Mouse (Mus musculus): ENCODE data around the gene Shroom1. TPM values are rescaled to one million over a fixed set of nuclear protein-coding genes. Genes with fewer than 3 reads are reported as not detected.

Gene Shroom1
- total RNA-seq, 2 experiments from 2014 or later: 3.1 to 3.2 TPM

DNA sequence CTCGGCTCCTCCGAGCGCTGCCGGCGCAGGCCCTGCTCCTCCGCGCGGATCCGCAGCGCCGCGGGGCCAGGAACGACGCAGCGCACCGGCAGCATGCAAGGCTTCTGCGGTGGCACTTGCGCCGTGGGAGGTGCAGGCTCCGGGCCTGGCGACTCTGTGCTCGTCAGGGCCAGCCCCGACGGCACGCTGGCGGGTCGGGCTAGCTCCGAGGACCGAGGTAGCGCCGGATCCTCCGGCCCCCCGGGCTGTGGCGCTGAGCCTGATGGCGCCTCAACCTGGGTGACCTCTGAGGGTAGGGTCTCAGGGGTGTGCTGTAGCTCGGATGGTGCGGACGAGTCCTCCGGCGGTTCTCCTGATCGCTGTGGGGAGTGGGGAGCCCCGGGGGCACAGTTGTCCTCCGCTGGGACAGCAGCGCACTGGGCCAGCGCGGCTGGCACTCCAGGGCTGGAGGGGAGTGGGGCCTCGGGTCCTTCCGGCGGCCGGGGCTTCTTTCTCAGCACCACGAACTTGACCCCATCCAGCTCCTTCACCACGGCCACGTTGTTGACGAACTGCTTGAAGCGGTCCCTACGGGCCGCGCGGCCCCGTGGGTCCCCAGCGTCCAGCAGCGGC lies 22.3 kb downstream of the Shroom1 start:
- peak in 1 of 2 experiments; percentile 42 for DNase-seq (ENCODE audit: low spot score in 2 of 2)

DNA sequence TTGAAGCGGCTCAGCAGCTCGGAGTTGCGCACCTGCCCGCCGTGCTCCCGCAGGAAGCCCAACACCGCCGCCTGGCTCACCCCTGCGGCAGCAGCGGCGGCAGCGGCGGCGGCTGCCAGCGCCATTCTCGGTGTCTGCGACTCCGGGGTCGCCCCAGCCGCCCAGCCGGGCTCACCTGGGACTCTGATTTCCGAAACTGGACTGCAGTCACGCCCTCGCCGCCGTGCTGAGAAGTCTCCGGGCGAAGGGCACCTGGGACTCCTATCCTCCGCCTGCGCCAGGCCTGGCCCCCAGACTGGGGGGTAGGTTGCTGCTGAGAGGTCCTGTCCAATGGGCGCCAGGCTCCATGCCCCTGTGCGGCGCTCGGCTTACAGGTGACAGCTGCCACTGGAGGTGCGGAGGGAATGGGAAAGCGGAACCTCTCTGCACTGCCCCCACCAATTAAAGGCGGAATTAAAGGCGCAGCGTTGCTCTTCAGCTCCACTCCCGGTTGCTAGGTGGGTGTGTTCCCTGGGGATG lies 22.8 kb downstream of the Shroom1 start, which contains the start of the genes Gm9945 and Sowaha:
Gene Gm9945, plus strand, starts transcription at position 384 of the 519 bp plus-strand sequence.
Gene Sowaha, minus strand, starts transcription at position 492 of the 519 bp plus-strand sequence.
- DNase-seq (ENCODE audit: low spot score in 2 of 2): peak; percentile 56 to 70

DNA sequence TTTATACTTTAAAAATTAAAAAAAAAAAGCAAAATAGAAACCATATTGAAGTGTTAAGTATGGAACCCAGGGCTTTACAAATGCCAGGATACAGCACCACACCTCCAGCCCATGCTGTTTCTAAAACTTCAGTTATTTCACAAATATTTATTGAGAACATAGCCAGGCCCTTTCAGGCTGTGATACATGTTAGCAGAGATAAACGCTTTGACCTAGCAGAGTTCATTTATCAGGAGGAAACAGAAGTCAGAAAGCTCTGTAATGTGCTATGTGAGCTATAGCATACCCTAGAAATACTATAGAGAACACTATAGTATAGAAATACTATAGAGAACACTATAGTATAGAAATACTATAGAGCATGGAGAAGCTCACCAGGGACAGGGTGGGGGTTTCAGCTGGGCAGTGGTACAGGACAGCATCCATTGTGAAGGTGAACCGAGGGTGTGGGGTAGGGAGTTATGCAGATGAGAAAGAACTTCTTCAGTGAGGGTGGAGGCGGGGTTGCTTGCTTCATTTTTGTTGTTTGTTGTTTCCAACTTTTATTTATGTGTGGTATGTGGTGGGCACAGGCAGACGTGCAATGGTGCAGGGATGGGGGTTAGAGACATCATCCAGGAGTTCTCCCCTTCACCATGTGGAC lies 24.2 kb downstream of the Shroom1 start:
- no peak for DNase-seq (ENCODE audit: low spot score in 2 of 2)

DNA sequence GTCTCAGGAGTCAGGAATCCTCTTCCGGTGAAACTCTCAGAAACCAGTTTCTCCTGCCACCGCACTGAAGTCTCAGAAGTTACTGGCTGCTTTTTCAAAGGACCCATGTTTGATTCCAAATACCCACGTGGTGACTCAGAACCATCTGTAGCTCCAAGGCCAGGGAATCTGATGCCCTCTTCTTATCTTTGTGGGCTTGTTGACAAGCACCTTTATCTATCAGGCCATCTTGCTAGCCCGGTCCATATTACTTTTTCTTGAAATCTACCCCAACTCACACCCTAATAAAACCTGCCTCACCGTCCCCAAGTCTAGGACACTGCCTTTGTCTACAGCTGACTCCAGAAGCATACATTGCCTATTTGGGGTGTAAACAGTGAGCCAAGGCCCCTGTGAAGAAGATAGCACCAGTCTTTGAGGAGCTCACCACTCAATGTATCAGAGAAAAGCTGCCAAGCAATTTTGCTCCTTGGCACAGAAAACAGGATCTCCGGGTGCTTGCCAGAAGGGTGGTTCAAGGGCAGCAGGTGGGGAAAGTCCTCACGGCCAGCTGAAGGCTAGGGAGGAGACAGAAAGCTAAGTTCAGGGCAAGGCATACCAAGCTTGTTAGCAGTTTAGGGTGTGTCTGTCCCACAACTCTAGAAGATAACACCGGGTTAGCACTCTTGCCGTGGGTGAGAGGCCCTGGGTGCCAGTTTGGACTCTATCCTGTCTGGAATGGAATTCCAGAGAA lies 26.3 kb downstream of the Shroom1 start:
- no peak for DNase-seq (ENCODE audit: low spot score in 2 of 2)

DNA sequence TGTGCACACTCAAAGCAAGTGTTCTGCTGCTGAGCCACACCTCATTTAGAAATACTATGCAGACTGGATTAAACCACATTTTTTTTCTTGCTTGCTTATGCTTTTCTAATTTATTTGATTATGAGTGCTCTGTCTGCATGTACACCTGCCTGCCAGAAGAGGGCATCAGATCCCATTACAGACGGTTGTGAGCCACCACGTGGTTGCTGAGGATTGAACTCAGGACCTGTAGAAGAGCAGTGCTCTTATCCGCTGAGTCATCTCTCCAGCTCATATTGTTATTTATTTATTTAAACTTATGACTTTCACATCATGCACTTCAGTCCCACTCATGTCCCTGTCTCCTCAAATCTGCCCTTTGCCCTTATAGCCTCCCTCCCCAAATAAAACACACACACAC lies 28.7 kb downstream of the Shroom1 start:
- DNase-seq (ENCODE audit: low spot score in 2 of 2): no peak

DNA sequence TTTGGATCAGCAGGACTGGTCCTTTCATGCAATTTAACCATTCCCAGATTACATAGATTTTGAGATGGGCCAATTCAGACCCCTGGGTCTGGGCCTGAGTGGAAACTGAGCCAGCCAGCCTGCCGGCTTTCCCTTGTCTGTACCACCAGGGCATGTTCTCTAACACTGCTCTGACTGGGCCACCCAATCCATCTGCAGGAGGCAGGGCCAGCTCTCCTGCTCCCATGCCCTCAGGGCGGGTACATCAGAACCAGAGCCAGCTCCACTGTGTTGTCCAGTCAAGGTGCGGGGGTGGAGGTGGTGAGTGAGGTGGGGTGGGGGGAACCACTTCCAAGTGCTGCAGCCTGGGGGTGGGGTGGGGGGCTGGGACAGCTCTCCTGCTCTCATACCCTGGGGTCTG lies 29.3 kb downstream of the Shroom1 start:
- no peak for DNase-seq (ENCODE audit: low spot score in 2 of 2)

DNA sequence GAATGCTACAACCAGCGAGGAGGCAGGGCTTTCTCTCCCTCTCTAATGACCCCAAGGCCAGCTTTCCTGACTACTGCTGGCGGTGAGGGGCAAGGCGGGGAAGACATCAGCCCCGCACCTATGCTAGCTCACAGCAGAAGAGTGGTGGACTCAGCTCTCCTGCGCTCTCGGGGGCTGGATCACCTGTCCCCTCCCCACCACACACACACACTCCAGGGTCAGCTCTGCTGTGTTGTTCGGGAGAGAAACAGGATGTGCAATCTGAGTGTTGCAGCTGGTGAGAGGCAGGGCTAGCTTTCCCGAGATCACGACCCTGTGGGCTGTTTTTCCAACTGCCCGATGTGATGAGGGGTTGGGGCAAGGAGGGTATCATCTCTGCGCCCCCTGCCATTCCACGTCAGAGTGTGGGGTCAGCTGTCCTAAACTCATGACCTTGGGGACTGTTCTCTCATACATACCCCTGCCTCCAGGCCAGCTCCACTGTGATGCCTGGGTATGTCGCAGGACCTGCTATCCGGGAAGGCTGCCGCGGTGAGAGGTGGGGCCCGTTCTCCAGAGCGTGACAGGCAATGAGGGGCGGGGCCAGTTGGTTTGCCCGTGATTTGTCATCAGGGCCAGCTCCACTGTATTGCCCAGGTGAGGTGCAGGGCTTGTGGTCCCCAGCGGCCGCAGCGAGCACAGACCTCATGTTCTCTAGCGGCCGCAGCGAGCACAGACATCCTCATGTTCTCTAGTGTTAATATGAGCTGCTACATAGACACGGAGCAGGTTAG lies 30.0 kb downstream of the Shroom1 start:
- no peak for DNase-seq (ENCODE audit: low spot score in 2 of 2)

DNA sequence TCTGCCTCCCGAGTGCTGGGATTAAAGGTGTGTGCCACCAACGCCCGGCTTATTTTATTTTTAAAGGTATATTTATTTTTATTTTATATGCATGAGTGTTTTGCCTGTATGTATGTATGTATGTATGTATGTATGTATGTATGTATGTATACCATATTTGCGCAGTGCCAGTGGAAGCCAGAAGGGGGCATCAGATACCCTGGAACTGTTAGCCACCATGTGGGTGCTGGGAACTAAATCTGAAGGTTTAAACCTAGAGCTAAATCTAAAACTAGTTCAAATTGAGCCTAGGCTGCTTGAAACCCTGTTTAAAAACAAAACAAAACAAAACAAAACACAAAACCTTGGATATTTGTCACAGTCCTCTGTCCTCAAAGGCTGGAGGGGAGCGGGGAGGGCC lies 32.0 kb downstream of the Shroom1 start:
- no peak for DNase-seq (ENCODE audit: low spot score in 2 of 2)

DNA sequence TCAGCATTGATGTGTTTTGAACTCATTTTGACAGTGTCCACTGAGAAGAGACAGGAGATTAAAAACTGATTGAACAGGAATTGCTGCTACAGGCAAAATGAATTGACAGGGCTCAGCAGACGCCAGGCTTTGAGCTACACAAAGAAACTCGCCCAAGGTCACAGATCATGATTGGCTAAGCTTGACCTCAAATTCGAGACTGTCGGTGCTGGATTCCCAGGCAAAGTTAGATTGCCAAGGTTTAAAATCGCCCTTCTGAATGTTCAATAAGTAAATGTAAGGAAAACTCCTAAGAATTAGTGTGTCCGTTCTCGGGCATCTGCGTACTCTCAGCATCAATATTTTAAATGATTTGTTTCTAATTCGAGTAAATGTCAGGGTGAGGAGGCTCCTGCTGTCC lies 32.4 kb downstream of the Shroom1 start:
- no peak for DNase-seq (ENCODE audit: low spot score in 2 of 2)

DNA sequence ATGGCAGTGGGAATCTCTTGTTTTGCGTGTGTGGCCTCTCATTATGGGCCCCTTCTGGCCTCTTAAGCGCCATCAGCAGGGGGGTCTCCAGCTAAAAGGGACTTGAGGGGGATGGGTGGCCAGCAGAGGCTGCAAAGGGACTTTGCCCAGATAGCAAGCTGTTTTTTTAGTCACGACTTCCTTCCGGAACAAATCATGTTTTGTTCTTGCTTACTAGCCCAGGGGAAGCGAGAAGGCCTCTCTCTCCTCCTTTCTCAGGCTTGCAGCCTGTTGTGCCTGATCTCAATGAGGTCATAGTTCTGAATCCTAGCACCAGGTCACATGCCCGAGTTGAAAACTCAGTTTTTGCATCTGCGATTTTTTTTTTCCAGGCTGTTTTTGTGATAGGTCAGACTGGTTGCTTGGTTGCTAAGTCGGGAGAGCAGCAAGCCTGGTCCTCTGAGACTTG lies 35.0 kb downstream of the Shroom1 start:
- no peak for DNase-seq (ENCODE audit: low spot score in 2 of 2)

DNA sequence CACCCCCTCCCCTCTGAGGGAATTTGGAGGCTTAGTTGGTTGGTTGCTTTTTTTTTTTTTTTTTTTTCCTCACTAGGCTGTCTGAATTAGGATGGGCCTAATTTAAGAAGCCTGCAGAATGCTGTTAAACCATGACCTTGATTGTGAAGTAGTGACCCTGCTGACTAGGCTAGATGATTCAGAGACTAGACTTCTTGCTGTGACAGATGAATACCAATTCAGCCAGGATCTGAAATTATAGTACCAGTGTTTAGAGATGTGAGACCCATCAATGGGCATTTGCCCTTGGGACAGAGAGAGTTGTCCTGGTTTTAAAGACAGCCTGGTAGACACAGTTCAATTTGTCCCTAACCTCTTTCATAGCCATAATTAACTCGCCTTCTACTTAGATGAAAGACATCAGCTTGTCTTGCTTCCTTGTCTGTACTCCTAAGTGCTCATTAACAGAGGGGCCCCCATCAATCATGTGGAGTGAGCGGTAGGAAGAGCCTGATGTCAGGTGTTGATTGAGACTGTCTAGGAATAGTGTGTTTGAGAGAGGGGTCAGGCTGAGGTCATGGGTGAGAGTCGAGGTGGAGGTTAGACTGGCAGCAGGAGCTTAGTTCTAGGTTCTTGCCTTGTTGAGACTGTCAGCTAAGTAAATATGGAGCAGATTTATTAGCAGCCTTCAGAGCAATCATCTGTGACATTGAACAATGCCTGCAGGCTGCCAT lies 36.4 kb downstream of the Shroom1 start:
- DNase-seq (ENCODE audit: low spot score in 2 of 2): no peak

DNA sequence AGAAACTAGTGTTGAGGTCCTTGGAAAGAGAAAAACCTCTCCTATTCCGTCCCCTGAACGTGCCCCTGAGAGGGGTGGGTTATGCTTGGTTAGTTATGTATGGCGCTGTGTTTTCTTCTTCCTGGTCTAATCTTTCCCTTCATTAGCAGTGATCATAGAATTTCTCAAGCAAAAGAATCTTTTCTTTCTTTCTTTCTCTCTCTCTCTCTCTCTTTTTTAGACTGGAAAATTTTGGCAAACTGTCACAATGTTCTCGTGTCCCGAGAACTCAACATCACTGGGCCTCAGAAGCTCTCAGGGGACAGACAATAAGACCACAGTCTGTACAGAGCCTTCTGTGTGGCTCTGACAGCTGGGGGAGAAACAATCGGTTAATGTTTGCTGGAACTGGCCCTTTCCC lies 38.4 kb downstream of the Shroom1 start:
- no peak for DNase-seq (ENCODE audit: low spot score in 2 of 2)

DNA sequence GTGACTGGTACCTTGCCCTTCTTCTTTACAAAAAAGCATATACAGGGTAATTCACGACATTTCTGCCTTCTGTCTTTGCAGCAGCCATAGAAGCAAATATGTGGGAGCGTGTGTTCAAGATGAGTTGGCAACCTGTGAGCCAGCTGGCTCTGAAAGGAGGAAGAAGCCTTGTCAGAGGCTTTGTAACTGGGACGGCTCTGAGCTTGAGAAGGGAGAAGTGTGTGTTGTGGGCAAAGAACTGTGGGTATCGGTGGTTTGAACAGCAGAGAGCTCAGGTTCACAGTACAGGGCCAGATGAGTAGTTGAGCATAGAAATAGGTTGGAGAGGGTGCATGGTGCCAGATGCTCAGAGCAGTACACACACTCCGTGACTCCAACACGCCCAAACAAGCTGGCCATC lies 39.9 kb downstream of the Shroom1 start:
- DNase-seq (ENCODE audit: low spot score in 2 of 2): no peak

DNA sequence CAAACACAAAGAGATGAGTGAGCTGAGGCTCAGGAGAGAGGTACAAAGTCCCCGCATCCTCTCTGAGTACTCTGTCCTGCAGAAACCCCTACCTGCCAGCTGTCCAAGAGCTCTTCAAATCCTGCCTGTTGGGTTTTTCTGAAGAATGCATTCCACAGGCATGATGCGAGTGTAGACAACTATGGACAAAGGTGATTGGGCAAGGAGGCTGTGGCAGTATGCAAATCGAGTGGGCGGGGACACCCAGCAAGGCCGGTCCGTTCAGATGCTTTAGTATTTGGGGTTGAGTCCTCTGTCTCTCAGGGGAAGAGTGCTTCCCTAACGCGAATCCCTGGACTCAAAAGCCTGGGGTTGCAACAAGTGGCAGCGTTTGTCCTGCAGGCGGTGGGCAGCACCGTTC lies 43.6 kb downstream of the Shroom1 start:
- DNase-seq (ENCODE audit: low spot score in 2 of 2): no peak

DNA sequence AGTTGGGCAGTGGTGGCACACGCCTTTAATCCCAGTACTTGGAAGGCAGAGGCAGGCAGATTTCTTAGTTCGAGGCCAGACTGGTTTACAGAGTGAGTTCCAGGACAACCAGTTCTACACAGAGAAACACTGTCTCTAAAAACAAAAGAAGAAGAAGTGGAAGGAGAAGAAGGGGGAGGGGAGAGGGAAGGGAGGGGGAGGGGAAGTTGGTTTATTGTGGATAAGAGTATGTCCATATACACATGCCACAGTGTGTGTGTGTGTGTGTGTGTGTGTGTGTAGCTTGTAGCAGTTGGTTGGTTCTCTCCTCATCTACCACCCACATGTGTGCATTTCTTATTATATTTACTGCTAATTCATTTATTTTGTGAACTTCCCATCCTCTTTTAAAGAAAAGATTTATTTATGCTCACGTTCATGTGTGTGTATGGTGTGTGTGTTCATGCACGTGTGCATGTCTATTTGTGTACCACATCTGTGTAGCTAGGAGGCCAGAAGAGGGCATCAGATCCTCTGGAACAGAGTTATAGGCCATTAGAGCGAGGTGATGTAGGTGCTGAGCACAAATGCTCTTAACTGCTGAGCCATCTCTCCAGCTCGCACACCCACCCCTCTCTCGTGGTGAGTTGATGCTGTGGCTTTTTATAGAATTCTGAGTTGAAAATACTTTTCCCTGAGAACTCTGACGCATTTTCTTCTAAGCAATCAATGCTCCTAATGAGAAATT lies 45.2 kb downstream of the Shroom1 start:
- DNase-seq (ENCODE audit: low spot score in 2 of 2): no peak

DNA sequence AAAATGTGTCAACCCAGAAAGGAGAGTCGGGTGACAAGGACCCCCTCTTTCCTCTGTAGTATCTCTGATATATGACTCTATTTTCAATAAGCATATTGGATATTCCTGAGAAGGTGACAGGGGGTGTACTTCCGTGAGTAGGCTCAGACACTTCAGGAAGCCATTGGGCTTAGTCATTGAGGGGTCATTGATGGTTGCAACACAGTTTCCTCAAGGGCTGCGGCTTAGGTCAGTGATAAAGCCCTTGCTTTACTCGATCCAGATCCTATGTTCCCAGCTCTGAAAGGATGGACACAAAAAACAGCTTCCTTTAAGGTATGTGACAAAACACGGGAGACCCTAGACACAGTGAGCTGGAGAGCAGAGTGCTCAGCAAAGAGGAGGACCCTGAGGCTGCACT lies 46.7 kb downstream of the Shroom1 start:
- no peak for DNase-seq (ENCODE audit: low spot score in 2 of 2)

DNA sequence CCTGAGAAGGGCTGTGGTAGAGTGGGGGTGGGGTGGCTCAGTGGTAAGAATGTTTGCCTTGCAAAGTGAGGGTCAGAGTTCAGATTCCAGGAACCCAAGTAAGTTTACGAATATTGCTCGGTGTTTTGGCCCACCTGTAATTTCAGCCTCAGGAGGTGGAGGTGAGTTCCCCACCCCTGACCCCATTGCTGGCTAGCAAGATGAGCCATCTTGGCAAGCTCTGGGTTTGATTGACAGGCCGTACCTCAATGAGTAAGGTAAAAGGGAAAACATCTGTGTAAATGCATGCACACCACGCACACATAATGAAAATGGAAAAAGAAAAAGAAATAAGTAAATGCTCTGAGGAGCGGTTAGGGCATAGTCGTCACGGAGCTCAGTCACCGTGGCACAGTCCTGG lies 47.4 kb downstream of the Shroom1 start:
- DNase-seq (ENCODE audit: low spot score in 2 of 2): no peak

DNA sequence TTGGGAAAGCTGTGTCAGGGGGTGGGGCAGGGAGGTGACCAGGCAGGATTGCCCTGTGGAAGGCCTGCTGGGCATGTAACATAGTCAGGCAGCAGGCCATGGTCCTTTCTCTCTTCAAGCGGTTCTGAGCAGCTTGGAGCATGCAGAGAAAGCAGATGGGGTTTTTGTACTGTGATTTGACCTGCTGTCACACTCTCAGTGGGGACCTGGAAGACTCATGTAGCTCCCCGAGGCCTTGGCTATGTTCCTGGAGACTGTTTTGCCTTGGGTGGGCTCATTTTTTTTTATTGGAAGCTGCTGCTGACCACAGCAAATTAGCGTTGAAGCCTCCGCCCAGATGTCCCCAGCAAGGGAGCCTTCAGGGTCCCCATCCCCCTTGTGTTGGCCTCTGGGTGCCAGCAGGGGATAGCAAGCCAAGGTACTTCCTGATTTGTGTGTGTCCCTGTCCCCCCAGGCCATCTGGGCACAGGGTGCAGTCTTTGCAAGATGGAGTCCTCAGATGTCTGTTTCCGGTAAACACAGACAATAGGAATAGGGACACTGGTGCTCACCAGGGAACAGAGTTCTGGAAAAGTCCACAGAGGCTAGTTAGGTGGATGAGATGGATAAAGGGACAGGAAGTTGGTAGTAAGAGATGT lies 48.1 kb downstream of the Shroom1 start:
- peak in 1 of 2 experiments; percentile 41 for DNase-seq (ENCODE audit: low spot score in 2 of 2)

DNA sequence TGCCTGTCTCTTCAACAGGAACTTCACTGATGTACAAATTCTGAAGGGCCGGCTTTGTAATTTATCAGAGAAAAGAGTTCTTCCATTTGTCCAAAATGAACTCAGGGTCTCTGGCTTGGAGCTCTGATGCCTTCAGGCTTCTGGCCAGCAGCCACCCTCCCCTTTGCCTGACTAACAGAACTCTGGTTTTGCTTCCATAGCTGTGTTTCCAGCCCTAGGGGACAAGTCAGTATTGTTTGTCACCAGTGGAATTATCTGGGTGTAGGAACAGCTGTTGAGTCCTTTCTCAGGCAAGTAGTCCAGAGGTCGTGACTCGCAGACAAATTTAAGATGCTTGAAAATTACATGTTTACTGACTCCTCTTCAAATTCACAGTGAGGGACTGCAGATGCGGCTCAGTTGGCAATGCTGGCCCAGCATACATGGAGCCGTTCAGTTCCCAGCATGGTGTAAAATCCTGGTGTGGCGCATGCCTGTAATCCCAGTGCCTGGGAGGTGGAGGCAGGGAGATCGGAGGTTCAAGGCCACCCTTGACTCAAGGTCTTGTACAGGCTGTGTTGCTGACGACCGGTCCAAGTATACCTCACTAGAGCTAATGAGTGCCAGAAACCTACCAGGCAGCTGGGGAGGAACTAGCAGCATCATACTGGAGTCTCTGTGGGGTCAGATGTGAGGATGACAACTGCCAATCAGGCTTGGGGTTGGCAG lies 50.2 kb downstream of the Shroom1 start:
- no peak for DNase-seq (ENCODE audit: low spot score in 2 of 2)

All from layer of hippocampus, postnatal 10 days (tissue).